Mouse (Mus musculus) liver, embryonic 12.5 days (tissue): Measurements from ENCODE around the gene Gas2l2. TPM values are rescaled to one million over a fixed set of nuclear protein-coding genes. Genes with fewer than 3 reads are reported as not detected.

Experiments used
- ATAC-seq: fragments of 200-750 bp; cut with Nextera tagmentation; 2 replicates; pipeline ENCODE4 v1.8.0; 2017; ENCODE audit warnings: moderate number of reproducible peaks, mild to moderate bottlenecking, moderate library complexity
- H3K27ac ChIP-seq: fragments of 300-500 bp; sonication (generic); 2 replicates; pipeline ENCODE4 v1.5.1; 2016; ENCODE audit warnings: mild to moderate bottlenecking
- H3K27me3 ChIP-seq: fragments of 300-500 bp; sonication (generic); replicated peaks from 2 replicates; pipeline ENCODE4 v1.6.1; 2016; ENCODE audit warnings: mild to moderate bottlenecking, moderate library complexity
- H3K36me3 ChIP-seq: fragments of 300-500 bp; sonication (generic); 2 replicates; pipeline ENCODE4 v1.6.1; 2016; ENCODE audit warnings: mild to moderate bottlenecking, moderate library complexity
- H3K4me1 ChIP-seq: fragments of 300-500 bp; sonication (generic); 2 replicates; pipeline ENCODE4 v1.6.1; 2016
- H3K4me2 ChIP-seq: fragments of 300-500 bp; sonication (generic); 2 replicates; pipeline ENCODE4 v1.6.1; 2016; ENCODE audit warnings: mild to moderate bottlenecking, moderate library complexity
- H3K4me3 ChIP-seq: fragments of 300-500 bp; sonication (generic); 2 replicates; pipeline ENCODE4 v1.5.1; 2016; ENCODE audit warnings: mild to moderate bottlenecking, moderate library complexity
- H3K9ac ChIP-seq: fragments of 300-500 bp; sonication (generic); 2 replicates; pipeline ENCODE4 v1.6.1; 2016; ENCODE audit warnings: mild to moderate bottlenecking, moderate library complexity
- H3K9me3 ChIP-seq: fragments of 300-500 bp; sonication (generic); replicated peaks from 2 replicates; pipeline ENCODE4 v1.6.1; 2016; ENCODE audit warnings: mild to moderate bottlenecking, moderate library complexity
- WGBS: fragments of 180-500 bp; shearing (Covaris S2); methylation state at CpG from one replicate; pipeline ENCODE4 v1.1.7; 2016; ENCODE audit not compliant: insufficient replicate concordance; 5-methylcytosine and 5-hydroxymethylcytosine counted together
- polyA plus RNA-seq: library from polyadenylated mRNA; unstranded; fragments of >200 nt; fragmentation: Nextera tagmentation; extraction: Ambion mirVana; gene quantifications from 2 replicates; pipeline ENCODE4 v1.2.1, GENCODE M21; 2016

Gene Gas2l2
- polyA plus RNA-seq, 1 experiment from 2014 or later, result not detected

GRCm38 (mm10) chr11:83410510-83410909 is 18.7 kb downstream of the Gas2l2 start:
- no peaks in the 10 kb centered on the region for H3K9me3 ChIP-seq
- no peak overlapping the region for H3K27ac ChIP-seq
- 0 out of 2 replicates have a peak overlapping the region, but pooled peaks have one; percentile 65 for H3K4me2 ChIP-seq
- peaks cover 70% of the 10 kb centered on the region for H3K27me3 ChIP-seq
- WGBS, result 46% methylated on average over 6 of the region's 6 CpGs
- no peak overlapping the region for H3K9ac ChIP-seq
- H3K4me1 ChIP-seq, result peaks cover 11% of the 10 kb centered on the region; the same call in 1 of the 2 replicates
- ATAC-seq, result no peak
- H3K36me3 ChIP-seq, result no peaks in the 10 kb centered on the region
- H3K4me3 ChIP-seq, result peak overlapping the region; percentile 62; the same call in 1 of the 2 replicates

- Histone ChIP-seq H3K36me3 (no peaks in the 10 kb centered on the region), H3K9me3 (no peaks in the 10 kb centered on the region), H3K4me1 (peaks cover 11% of the 10 kb centered on the region; the same call in 1 of the 2 replicates), H3K4me3 (peak overlapping the region; percentile 62), H3K27ac (no peak overlapping the region), H3K27me3 (peaks cover 69% of the 10 kb centered on the region), H3K4me2 (peak overlapping the region; percentile 65), H3K9ac (peak overlapping the region; percentile 53)
- 0 out of 2 replicates have a peak, but pooled peaks have one; percentile 32 for ATAC-seq
- 4% methylated on average over 24 of the region's 40 CpGs for WGBS
Measured at GRCm38 (mm10) chr11:83409792-83410291, 19.4 kb downstream of the Gas2l2 start.

GRCm38 (mm10) chr11:83409087-83409754 is 20.0 kb downstream of the Gas2l2 start, which contains the start of gene Rasl10b:
Gene Rasl10b, plus strand, starts transcription at chr11:83409137.
- WGBS, result 4% methylated on average over 28 of the region's 44 CpGs
- Histone ChIP-seq H3K36me3 (peaks cover 5% of the 10 kb centered on the region), H3K4me1 (peaks cover 11% of the 10 kb centered on the region; the same call in 1 of the 2 replicates), H3K9me3 (no peaks in the 10 kb centered on the region), H3K27me3 (peaks cover 69% of the 10 kb centered on the region), H3K4me3 (peak within 1 kb of the TSS; percentile 62), H3K4me2 (peak within 1 kb of the TSS; percentile 65), H3K27ac (no peak within 1 kb of the TSS), H3K9ac (peak within 1 kb of the TSS; percentile 53)
- ATAC-seq, result peak; percentile 54; the same call in 1 of the 2 replicates

GRCm38 (mm10) chr11:83408242-83408641 is 21.0 kb downstream of the Gas2l2 start:
- ATAC-seq, result no peak
- peaks cover 11% of the 10 kb centered on the region; the same call in 1 of the 2 replicates for H3K4me1 ChIP-seq
- WGBS, result 36% methylated on average over 8 of the region's 8 CpGs
- peaks cover 66% of the 10 kb centered on the region for H3K27me3 ChIP-seq
- no peak overlapping the region for H3K9ac ChIP-seq
- no peak overlapping the region for H3K4me3 ChIP-seq
- no peak overlapping the region for H3K27ac ChIP-seq
- no peaks in the 10 kb centered on the region for H3K9me3 ChIP-seq
- peaks cover 15% of the 10 kb centered on the region for H3K36me3 ChIP-seq
- no peak overlapping the region for H3K4me2 ChIP-seq

- peaks cover 11% of the 10 kb centered on the region; the same call in 1 of the 2 replicates for H3K4me1 ChIP-seq
- H3K9ac ChIP-seq, result no peak overlapping the region
- no peak for ATAC-seq
- no peak overlapping the region for H3K4me3 ChIP-seq
- H3K9me3 ChIP-seq, result no peaks in the 10 kb centered on the region
- no peak overlapping the region for H3K4me2 ChIP-seq
- 46% methylated on average over 3 of the region's 3 CpGs for WGBS
- H3K27me3 ChIP-seq, result peaks cover 48% of the 10 kb centered on the region
- H3K27ac ChIP-seq, result no peak overlapping the region
- H3K36me3 ChIP-seq, result peaks cover 26% of the 10 kb centered on the region
Measured at GRCm38 (mm10) chr11:83406391-83406790, 22.9 kb downstream of the Gas2l2 start.

- Histone ChIP-seq H3K27ac (no peak overlapping the region), H3K4me3 (no peak overlapping the region), H3K36me3 (peaks cover 46% of the 10 kb centered on the region), H3K9me3 (no peaks in the 10 kb centered on the region), H3K4me2 (no peak overlapping the region), H3K27me3 (peaks cover 21% of the 10 kb centered on the region), H3K9ac (no peak overlapping the region), H3K4me1 (no peaks in the 10 kb centered on the region)
- ATAC-seq, result no peak
- 79% methylated on average over 7 of the region's 7 CpGs for WGBS
Measured at GRCm38 (mm10) chr11:83403787-83404186, 25.5 kb downstream of the Gas2l2 start.

- Histone ChIP-seq H3K4me2 (no peak overlapping the region), H3K27ac (no peak overlapping the region), H3K36me3 (peaks cover 76% of the 10 kb centered on the region), H3K9ac (no peak overlapping the region), H3K9me3 (no peaks in the 10 kb centered on the region), H3K4me1 (no peaks in the 10 kb centered on the region), H3K27me3 (no peaks in the 10 kb centered on the region), H3K4me3 (no peak overlapping the region)
- no peak for ATAC-seq
- 63% methylated on average over 5 of the region's 5 CpGs for WGBS
Measured at GRCm38 (mm10) chr11:83398724-83399123, 30.5 kb downstream of the Gas2l2 start.

- H3K9me3 ChIP-seq, result no peaks in the 10 kb centered on the region
- H3K27ac ChIP-seq, result no peak overlapping the region
- no peak overlapping the region for H3K4me3 ChIP-seq
- H3K27me3 ChIP-seq, result no peaks in the 10 kb centered on the region
- no peak overlapping the region for H3K4me2 ChIP-seq
- WGBS, result 84% methylated on average over 7 of the region's 7 CpGs
- no peak for ATAC-seq
- peaks cover 76% of the 10 kb centered on the region for H3K36me3 ChIP-seq
- H3K9ac ChIP-seq, result no peak overlapping the region
- H3K4me1 ChIP-seq, result no peaks in the 10 kb centered on the region
Measured at GRCm38 (mm10) chr11:83397626-83398025, 31.6 kb downstream of the Gas2l2 start.

- Histone ChIP-seq H3K4me2 (no peak overlapping the region), H3K36me3 (peaks cover 88% of the 10 kb centered on the region), H3K27ac (no peak overlapping the region), H3K9ac (no peak overlapping the region), H3K9me3 (no peaks in the 10 kb centered on the region), H3K4me1 (no peaks in the 10 kb centered on the region), H3K27me3 (no peaks in the 10 kb centered on the region), H3K4me3 (no peak overlapping the region)
- 56% methylated on average over 6 of the region's 6 CpGs for WGBS
- no peak for ATAC-seq
Measured at GRCm38 (mm10) chr11:83394802-83395439, 34.3 kb downstream of the Gas2l2 start.

- no peak overlapping the region for H3K27ac ChIP-seq
- H3K36me3 ChIP-seq, result peaks cover 84% of the 10 kb centered on the region
- 82% methylated on average over 4 of the region's 4 CpGs for WGBS
- no peaks in the 10 kb centered on the region for H3K27me3 ChIP-seq
- no peak for ATAC-seq
- no peaks in the 10 kb centered on the region for H3K4me1 ChIP-seq
- no peak overlapping the region for H3K4me2 ChIP-seq
- H3K9ac ChIP-seq, result no peak overlapping the region
- H3K4me3 ChIP-seq, result no peak overlapping the region
- H3K9me3 ChIP-seq, result no peaks in the 10 kb centered on the region
Measured at GRCm38 (mm10) chr11:83393062-83393461, 36.2 kb downstream of the Gas2l2 start.

GRCm38 (mm10) chr11:83383532-83383887 is 45.7 kb downstream of the Gas2l2 start:
- no peak overlapping the region for H3K9ac ChIP-seq
- no peaks in the 10 kb centered on the region for H3K27me3 ChIP-seq
- H3K4me2 ChIP-seq, result no peak overlapping the region
- H3K27ac ChIP-seq, result no peak overlapping the region
- WGBS, result 76% methylated on average over 1 of the region's 1 CpGs
- no peak for ATAC-seq
- peaks cover 18% of the 10 kb centered on the region for H3K4me1 ChIP-seq
- no peaks in the 10 kb centered on the region for H3K9me3 ChIP-seq
- H3K36me3 ChIP-seq, result peaks cover 29% of the 10 kb centered on the region
- no peak overlapping the region for H3K4me3 ChIP-seq

- Histone ChIP-seq H3K4me1 (peaks cover 20% of the 10 kb centered on the region), H3K27ac (no peak overlapping the region), H3K9ac (no peak overlapping the region), H3K36me3 (peaks cover 28% of the 10 kb centered on the region), H3K4me2 (no peak overlapping the region), H3K4me3 (no peak overlapping the region), H3K27me3 (no peaks in the 10 kb centered on the region), H3K9me3 (no peaks in the 10 kb centered on the region)
- no peak for ATAC-seq
- WGBS, result 85% methylated on average over 9 of the region's 9 CpGs
Measured at GRCm38 (mm10) chr11:83382876-83383531, 46.3 kb downstream of the Gas2l2 start.
